Mouse (Mus musculus) brain, embryonic 14.5 days (tissue): ENCODE results near the gene Ebf4.

Experiments used
- CTCF ChIP-seq: fragments of 200-500 bp; IDR thresholded peaks from 2 replicates; pipeline ENCODE4 v1.5.1; 2012; ENCODE audit warnings: inconsistent platforms, mild to moderate bottlenecking, moderate library complexity, borderline replicate concordance; ENCODE audit not compliant: insufficient read depth, insufficient read length; ENCODE audit errors: extremely low read depth
- POLR2A ChIP-seq: fragments of 200-500 bp; IDR thresholded peaks from 2 replicates; pipeline ENCODE4 v1.6.1; 2012; ENCODE audit warnings: mild to moderate bottlenecking, inconsistent platforms, borderline replicate concordance; ENCODE audit not compliant: poor library complexity, insufficient read depth, insufficient read length, severe bottlenecking; ENCODE audit errors: extremely low read depth

DNA sequence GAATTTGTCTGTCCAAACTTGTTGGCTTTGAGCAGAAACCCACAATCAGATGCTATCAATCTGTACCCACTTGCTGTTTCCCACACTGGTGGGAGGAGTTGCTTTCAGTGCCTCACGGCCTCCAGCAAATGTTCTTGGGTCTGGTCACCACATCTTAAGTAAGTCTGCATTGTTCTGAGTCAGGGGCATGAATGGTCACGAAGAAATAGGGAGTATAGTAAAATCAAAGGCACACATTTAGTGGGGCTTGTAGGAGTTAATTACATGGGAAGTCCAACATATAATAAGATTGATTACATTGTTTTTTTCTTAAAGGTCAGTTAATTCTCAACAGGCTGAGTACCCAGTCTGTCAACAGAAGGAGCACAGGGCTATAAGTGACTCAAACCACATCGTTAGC is 88.2 kb downstream of the Ebf4 start:
- no peak for TF ChIP-seq CTCF
- no peak for TF ChIP-seq POLR2A
